Mouse (Mus musculus) central nervous system, embryonic 18 days (tissue): ENCODE measurements around the gene Olfr917. TPM values are rescaled to one million over a fixed set of nuclear protein-coding genes. Genes with fewer than 3 reads are reported as not detected.

Experiments
- polyA plus RNA-seq: library from polyadenylated mRNA; depleted of rRNA; stranded (reverse); fragments of >200 nt; gene quantifications from 2 replicates; pipeline ENCODE4 v1.2.3, GENCODE M21; 2012; rRNA removed

Gene Olfr917
- not detected in 2 replicates for polyA plus RNA-seq

GRCm38 (mm10) chr9:38665742-38666141 lies at the start of gene Olfr917:
Olfr917 (minus strand) TSS chr9:38665842.

GRCm38 (mm10) chr9:38674501-38674900 lies 8.9 kb upstream of the Olfr917 start, which contains the start of gene Olfr918:
Olfr918 (minus strand) TSS chr9:38674601.

GRCm38 (mm10) chr9:38659775-38660174 lies 5.9 kb downstream of the Olfr917 start, which contains the start of gene Olfr916:
Olfr916 (minus strand) TSS chr9:38659875.

Other genes starting within 250 kb of the Olfr917 start
- not detected in 2 replicates for gene Olfr901, start 236.4 kb downstream of the Olfr917 start, polyA plus RNA-seq
- not detected in 2 replicates for gene Olfr902, start 218.2 kb downstream of the Olfr917 start, polyA plus RNA-seq
- gene Olfr904, start 202.7 kb downstream of the Olfr917 start, polyA plus RNA-seq = not detected in 2 replicates
- not detected in 2 replicates for gene Olfr905, start 194.7 kb downstream of the Olfr917 start, polyA plus RNA-seq
- gene Olfr906, start 178.8 kb downstream of the Olfr917 start, polyA plus RNA-seq = not detected in 2 replicates
- not detected in 2 replicates for gene Olfr907, start 170.0 kb downstream of the Olfr917 start, polyA plus RNA-seq
- not detected in 2 replicates for gene Olfr911-ps1, start 144.3 kb downstream of the Olfr917 start, polyA plus RNA-seq
- gene Olfr910, start 128.0 kb downstream of the Olfr917 start, polyA plus RNA-seq = not detected in 2 replicates
- not detected in 2 replicates for gene Olfr912, start 85.7 kb downstream of the Olfr917 start, polyA plus RNA-seq
- gene Olfr913, start 73.1 kb downstream of the Olfr917 start, polyA plus RNA-seq = not detected in 2 replicates
- gene Olfr914, start 60.7 kb downstream of the Olfr917 start, polyA plus RNA-seq = not detected in 2 replicates
- not detected in 2 replicates for gene Olfr916, start 6.0 kb downstream of the Olfr917 start, polyA plus RNA-seq
- not detected in 2 replicates for gene Olfr918, start 8.8 kb upstream of the Olfr917 start, polyA plus RNA-seq
- not detected in 2 replicates for gene Olfr919, start 37.8 kb upstream of the Olfr917 start, polyA plus RNA-seq
- gene Vwa5a, start 52.4 kb upstream of the Olfr917 start, polyA plus RNA-seq = 4.7 and 6.2 TPM in 2 replicates
- gene Olfr920, start 86.5 kb upstream of the Olfr917 start, polyA plus RNA-seq = 0.03 and 0.05 TPM in 2 replicates
- gene Olfr921, start 107.2 kb upstream of the Olfr917 start, polyA plus RNA-seq = not detected in 2 replicates
- gene Olfr922, start 148.8 kb upstream of the Olfr917 start, polyA plus RNA-seq = not detected in 2 replicates
- gene Olfr923, start 160.7 kb upstream of the Olfr917 start, polyA plus RNA-seq = not detected in 2 replicates
- not detected in 2 replicates for gene Olfr924, start 178.6 kb upstream of the Olfr917 start, polyA plus RNA-seq
- not detected in 2 replicates for gene Olfr26, start 189.2 kb upstream of the Olfr917 start, polyA plus RNA-seq
- gene Olfr926, start 211.3 kb upstream of the Olfr917 start, polyA plus RNA-seq = not detected in 2 replicates